Mouse (Mus musculus): ENCODE measurements around the gene Tspo2. TPM values are rescaled to one million over a fixed set of nuclear protein-coding genes. Genes with fewer than 3 reads are reported as not detected.
A peak's percentile ranks its signal among the peaks of the same experiment; 100 is the strongest.

Gene Tspo2
- polyA plus RNA-seq (2011; ENCODE audit: insufficient read depth, insufficient read length, low read depth, missing spikeins) = 1.5 and 2.6 TPM in 2 replicates

DNA sequence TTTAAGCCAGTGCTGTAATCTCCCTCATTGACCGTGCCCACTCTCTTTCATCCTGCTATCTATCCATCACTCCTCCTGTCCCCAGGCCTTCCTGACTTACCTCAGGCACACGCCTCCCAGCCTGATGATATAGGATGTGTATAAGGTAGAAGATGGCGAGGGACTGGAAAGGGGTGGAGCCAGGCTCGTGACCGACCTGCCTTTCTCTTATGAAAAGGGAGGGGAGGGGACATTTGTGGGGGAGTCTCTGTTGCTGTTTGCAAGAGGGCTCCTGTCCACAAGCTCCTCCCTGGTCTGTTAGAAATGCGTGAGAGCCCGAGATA lies at the start of gene Tspo2:
Gene Tspo2, minus strand, starts transcription at position 170 of the 323 bp plus-strand sequence.
- Histone ChIP-seq H3K4me1 (ENCODE audit: control insufficient read depth, insufficient read depth, low read length) (peaks cover 9% of the 10 kb centered on the region), H3K4me3 (ENCODE audit: low read depth, low read length) (peak within 1 kb of the TSS; percentile 64), H3K36me3 (ENCODE audit: control insufficient read depth, insufficient read depth, low read length, poor library complexity, severe bottlenecking) (no peaks in the 10 kb centered on the region), H3K27me3 (ENCODE audit: control insufficient read depth, insufficient read depth, low read length, poor library complexity, severe bottlenecking) (no peaks in the 10 kb centered on the region), H3K9me3 (replicated peaks; ENCODE audit: control insufficient read depth, insufficient read depth, low read length, poor library complexity, severe bottlenecking) (no peaks in the 10 kb centered on the region), H3K27ac (ENCODE audit: insufficient read depth, low read length) (no peak within 1 kb of the TSS), H3K9ac (ENCODE audit: low read depth, poor library complexity, severe bottlenecking) (no peak within 1 kb of the TSS)
- TF ChIP-seq CTCF (IDR thresholded peaks at IDR 0.05; ENCODE audit: low read depth, low read length) (no peak), POLR2A (IDR thresholded peaks at IDR 0.05; ENCODE audit: insufficient read depth, low read length) (no peak), EP300 (IDR thresholded peaks at IDR 0.05; ENCODE audit: insufficient read depth, low read depth, low read length) (no peak)

DNA sequence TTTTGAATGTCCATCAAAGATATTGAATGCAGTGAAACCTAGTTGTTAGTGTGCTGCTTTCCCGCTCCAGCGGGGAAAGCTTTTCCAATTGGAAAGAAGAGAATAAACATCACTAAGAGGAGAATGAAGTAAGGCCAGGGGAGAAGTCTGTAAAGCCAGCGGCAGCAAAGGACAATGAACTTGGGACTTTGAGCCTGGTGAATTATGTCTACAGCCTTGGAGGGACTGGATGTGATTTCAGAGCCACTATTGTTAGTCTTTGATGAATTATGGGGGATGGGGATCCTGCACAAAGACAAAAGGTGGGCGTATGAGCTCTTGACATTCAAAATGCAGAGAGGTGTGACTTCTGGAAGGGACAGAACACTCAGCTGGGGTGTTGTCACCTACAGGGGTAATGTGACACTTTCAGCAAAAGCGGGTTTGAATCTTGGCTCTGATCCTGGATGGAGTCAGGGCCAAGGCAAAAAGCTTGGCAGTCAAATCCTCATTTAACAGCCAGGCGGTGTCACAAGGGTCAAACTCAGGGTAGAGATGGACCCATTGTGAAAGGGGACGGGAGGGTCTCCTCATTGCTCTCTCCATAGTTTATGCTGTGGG lies 49.6 kb upstream of the Tspo2 start:
- no peaks in the 10 kb centered on the region for H3K36me3 ChIP-seq (ENCODE audit: control insufficient read depth, insufficient read depth, low read length, poor library complexity, severe bottlenecking)
- H3K9me3 ChIP-seq (replicated peaks; ENCODE audit: control insufficient read depth, insufficient read depth, low read length, poor library complexity, severe bottlenecking) = no peaks in the 10 kb centered on the region; the same call in 1 of the 2 replicates
- H3K4me1 ChIP-seq (ENCODE audit: control insufficient read depth, insufficient read depth, low read length) = no peaks in the 10 kb centered on the region
- H3K4me3 ChIP-seq (ENCODE audit: low read depth, low read length) = no peak overlapping the region
- H3K9ac ChIP-seq (ENCODE audit: low read depth, poor library complexity, severe bottlenecking) = no peak overlapping the region
- no peak overlapping the region for H3K27ac ChIP-seq (ENCODE audit: insufficient read depth, low read length)
- TF ChIP-seq CTCF (IDR thresholded peaks at IDR 0.05; ENCODE audit: low read depth, low read length) (no peak), EP300 (IDR thresholded peaks at IDR 0.05; ENCODE audit: insufficient read depth, low read depth, low read length) (no peak), POLR2A (IDR thresholded peaks at IDR 0.05; ENCODE audit: insufficient read depth, low read length) (no peak)
- H3K27me3 ChIP-seq (ENCODE audit: control insufficient read depth, insufficient read depth, low read length, poor library complexity, severe bottlenecking) = no peaks in the 10 kb centered on the region

DNA sequence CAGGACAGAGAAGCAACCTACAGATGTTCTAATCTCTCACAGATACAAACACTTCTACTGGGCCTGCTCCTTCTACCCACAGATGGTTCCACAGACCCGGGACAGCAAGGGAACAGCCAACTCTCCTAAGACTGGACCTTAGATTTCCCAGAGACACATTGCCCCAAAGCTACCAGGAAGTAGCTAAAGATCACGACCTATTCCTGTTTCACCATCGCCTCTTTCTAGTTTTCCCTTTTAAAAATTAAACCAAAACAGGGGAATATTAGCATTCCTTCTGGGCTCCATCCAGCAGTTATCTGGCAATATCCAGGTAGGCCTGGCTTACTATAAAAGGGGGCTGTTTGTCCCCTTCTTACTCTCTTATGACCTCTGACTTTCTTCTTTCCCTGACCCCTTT lies 46.7 kb upstream of the Tspo2 start:
- Histone ChIP-seq H3K4me1 (ENCODE audit: control insufficient read depth, insufficient read depth, low read length) (no peaks in the 10 kb centered on the region), H3K9ac (ENCODE audit: low read depth, poor library complexity, severe bottlenecking) (no peak overlapping the region), H3K27ac (ENCODE audit: insufficient read depth, low read length) (no peak overlapping the region), H3K9me3 (replicated peaks; ENCODE audit: control insufficient read depth, insufficient read depth, low read length, poor library complexity, severe bottlenecking) (no peaks in the 10 kb centered on the region; the same call in 1 of the 2 replicates), H3K4me3 (ENCODE audit: low read depth, low read length) (no peak overlapping the region), H3K36me3 (ENCODE audit: control insufficient read depth, insufficient read depth, low read length, poor library complexity, severe bottlenecking) (no peaks in the 10 kb centered on the region), H3K27me3 (ENCODE audit: control insufficient read depth, insufficient read depth, low read length, poor library complexity, severe bottlenecking) (no peaks in the 10 kb centered on the region)
- TF ChIP-seq CTCF (IDR thresholded peaks at IDR 0.05; ENCODE audit: low read depth, low read length) = no peak
- no peak for TF ChIP-seq POLR2A (IDR thresholded peaks at IDR 0.05; ENCODE audit: insufficient read depth, low read length)
- no peak for TF ChIP-seq EP300 (IDR thresholded peaks at IDR 0.05; ENCODE audit: insufficient read depth, low read depth, low read length)

GRCm38 (mm10) chr17:48493986-48494385 lies 42.7 kb upstream of the Tspo2 start:
- Histone ChIP-seq H3K27ac (ENCODE audit: insufficient read depth, low read length) (no peak overlapping the region), H3K4me3 (ENCODE audit: low read depth, low read length) (no peak overlapping the region), H3K9me3 (replicated peaks; ENCODE audit: control insufficient read depth, insufficient read depth, low read length, poor library complexity, severe bottlenecking) (no peaks in the 10 kb centered on the region), H3K36me3 (ENCODE audit: control insufficient read depth, insufficient read depth, low read length, poor library complexity, severe bottlenecking) (no peaks in the 10 kb centered on the region), H3K9ac (ENCODE audit: low read depth, poor library complexity, severe bottlenecking) (no peak overlapping the region), H3K27me3 (ENCODE audit: control insufficient read depth, insufficient read depth, low read length, poor library complexity, severe bottlenecking) (no peaks in the 10 kb centered on the region), H3K4me1 (ENCODE audit: control insufficient read depth, insufficient read depth, low read length) (peaks cover 3% of the 10 kb centered on the region)
- TF ChIP-seq EP300 (IDR thresholded peaks at IDR 0.05; ENCODE audit: insufficient read depth, low read depth, low read length) = no peak
- no peak for TF ChIP-seq CTCF (IDR thresholded peaks at IDR 0.05; ENCODE audit: low read depth, low read length)
- TF ChIP-seq POLR2A (IDR thresholded peaks at IDR 0.05; ENCODE audit: insufficient read depth, low read length) = no peak

DNA sequence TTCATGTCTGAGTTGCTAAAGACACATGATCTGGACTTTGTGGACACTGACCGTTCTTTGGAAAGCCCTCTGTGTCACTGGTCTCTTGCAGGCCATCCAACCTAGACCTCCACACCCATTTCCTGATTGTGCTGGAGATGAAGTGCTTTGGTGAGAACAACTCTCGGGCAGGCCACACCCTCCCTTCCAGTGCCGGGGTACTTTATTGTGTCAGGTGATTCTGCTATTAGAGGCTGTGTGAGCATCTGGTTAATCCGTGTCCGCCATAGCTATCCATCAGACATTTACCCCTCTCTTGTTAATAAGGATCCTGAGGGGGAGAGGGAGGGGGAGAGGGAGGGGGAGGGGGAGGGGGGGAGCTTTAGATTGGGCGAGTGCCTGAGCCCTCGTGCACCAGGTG lies 42.3 kb upstream of the Tspo2 start:
- no peak overlapping the region for H3K9ac ChIP-seq (ENCODE audit: low read depth, poor library complexity, severe bottlenecking)
- no peaks in the 10 kb centered on the region for H3K9me3 ChIP-seq (replicated peaks; ENCODE audit: control insufficient read depth, insufficient read depth, low read length, poor library complexity, severe bottlenecking)
- H3K27ac ChIP-seq (ENCODE audit: insufficient read depth, low read length) = no peak overlapping the region
- no peaks in the 10 kb centered on the region for H3K36me3 ChIP-seq (ENCODE audit: control insufficient read depth, insufficient read depth, low read length, poor library complexity, severe bottlenecking)
- H3K4me1 ChIP-seq (ENCODE audit: control insufficient read depth, insufficient read depth, low read length) = peaks cover 3% of the 10 kb centered on the region
- H3K27me3 ChIP-seq (ENCODE audit: control insufficient read depth, insufficient read depth, low read length, poor library complexity, severe bottlenecking) = no peaks in the 10 kb centered on the region
- no peak overlapping the region for H3K4me3 ChIP-seq (ENCODE audit: low read depth, low read length)
- TF ChIP-seq POLR2A (IDR thresholded peaks at IDR 0.05; ENCODE audit: insufficient read depth, low read length) = no peak
- TF ChIP-seq EP300 (IDR thresholded peaks at IDR 0.05; ENCODE audit: insufficient read depth, low read depth, low read length) = 0 out of 2 replicates have a peak, but pooled peaks have one; percentile 19

DNA sequence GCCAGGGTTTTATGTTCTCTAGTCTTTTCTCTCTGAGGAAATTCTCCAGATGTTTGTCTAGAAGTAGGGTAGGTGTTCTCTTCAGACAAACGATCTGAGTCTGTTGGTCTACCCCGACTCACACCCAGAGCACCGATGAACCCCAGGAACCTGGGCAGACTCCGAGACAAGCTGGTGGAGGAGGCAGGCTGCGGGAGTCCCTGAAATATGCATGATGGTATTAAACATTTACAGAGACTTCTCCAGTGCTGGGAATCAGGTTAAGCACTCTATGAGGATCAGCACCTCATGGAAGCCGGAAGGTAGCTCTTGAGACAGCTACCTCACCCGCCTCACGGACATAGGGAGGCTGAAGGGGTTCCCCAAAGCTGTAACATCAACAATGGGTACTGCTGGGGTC lies 41.3 kb upstream of the Tspo2 start:
- H3K4me1 ChIP-seq (ENCODE audit: control insufficient read depth, insufficient read depth, low read length) = peaks cover 3% of the 10 kb centered on the region
- no peak for TF ChIP-seq POLR2A (IDR thresholded peaks at IDR 0.05; ENCODE audit: insufficient read depth, low read length)
- TF ChIP-seq CTCF (IDR thresholded peaks at IDR 0.05; ENCODE audit: low read depth, low read length) = no peak
- no peak for TF ChIP-seq EP300 (IDR thresholded peaks at IDR 0.05; ENCODE audit: insufficient read depth, low read depth, low read length)
- no peaks in the 10 kb centered on the region for H3K27me3 ChIP-seq (ENCODE audit: control insufficient read depth, insufficient read depth, low read length, poor library complexity, severe bottlenecking)
- H3K9ac ChIP-seq (ENCODE audit: low read depth, poor library complexity, severe bottlenecking) = no peak overlapping the region
- no peaks in the 10 kb centered on the region for H3K36me3 ChIP-seq (ENCODE audit: control insufficient read depth, insufficient read depth, low read length, poor library complexity, severe bottlenecking)
- H3K4me3 ChIP-seq (ENCODE audit: low read depth, low read length) = no peak overlapping the region
- H3K27ac ChIP-seq (ENCODE audit: insufficient read depth, low read length) = no peak overlapping the region
- H3K9me3 ChIP-seq (replicated peaks; ENCODE audit: control insufficient read depth, insufficient read depth, low read length, poor library complexity, severe bottlenecking) = no peaks in the 10 kb centered on the region

All from ES-Bruce4 (cell line).